Mouse (Mus musculus): ENCODE results near the gene Ski. TPM values are rescaled to one million over a fixed set of nuclear protein-coding genes. Genes with fewer than 3 reads are reported as not detected.

The Ski gene
- polyA plus RNA-seq, 1 experiment from 2014 or later = 24.4 TPM

GRCm38 (mm10) chr4:155225918-155226317 lies 3.5 kb upstream of the Ski start:
- no peak overlapping the region for H3K4me3 ChIP-seq (ENCODE audit: low read depth, low read length)
- DNase-seq (ENCODE audit: low spot score) = no peak
- ATAC-seq (replicated peaks; ENCODE audit: low FRiP score, low TSS enrichment, low read depth) = no peak
- WGBS = 80% methylated on average over 5 of the region's 5 CpGs
- no peak overlapping the region for H3K27ac ChIP-seq (ENCODE audit: low read depth)
- no peaks in the 10 kb centered on the region for H3K9me3 ChIP-seq (ENCODE audit: control insufficient read depth, low read length)
- peaks cover 7% of the 10 kb centered on the region for H3K4me1 ChIP-seq (replicated peaks; ENCODE audit: control insufficient read depth, insufficient read depth, low read length)
- H3K9ac ChIP-seq (ENCODE audit: low read length) = no peak overlapping the region
- H3K27me3 ChIP-seq (replicated peaks; ENCODE audit: control insufficient read depth, insufficient read depth, low read length) = no peaks in the 10 kb centered on the region
- no peak overlapping the region for H3K4me2 ChIP-seq (ENCODE audit: low read length)
- H3K36me3 ChIP-seq (ENCODE audit: control insufficient read depth, insufficient read depth, low read length) = no peaks in the 10 kb centered on the region

- no peak for DNase-seq (ENCODE audit: low spot score)
- Histone ChIP-seq H3K4me2 (ENCODE audit: low read length) (peak overlapping the region; percentile 46), H3K9me3 (ENCODE audit: control insufficient read depth, low read length) (no peaks in the 10 kb centered on the region), H3K9ac (ENCODE audit: low read length) (peak overlapping the region; percentile 74), H3K27ac (ENCODE audit: low read depth) (peak overlapping the region; percentile 93), H3K4me1 (replicated peaks; ENCODE audit: control insufficient read depth, insufficient read depth, low read length) (peaks cover 22% of the 10 kb centered on the region), H3K27me3 (replicated peaks; ENCODE audit: control insufficient read depth, insufficient read depth, low read length) (no peaks in the 10 kb centered on the region), H3K4me3 (ENCODE audit: low read depth, low read length) (peak overlapping the region; percentile 88), H3K36me3 (ENCODE audit: control insufficient read depth, insufficient read depth, low read length) (no peaks in the 10 kb centered on the region)
- no peak for ATAC-seq (replicated peaks; ENCODE audit: low FRiP score, low TSS enrichment, low read depth)
- 33% methylated on average over 20 of the region's 20 CpGs for WGBS
Observed at GRCm38 (mm10) chr4:155223594-155224528, 1.5 kb upstream of the Ski start.

GRCm38 (mm10) chr4:155222841-155223593 lies 625 bp upstream of the Ski start:
- H3K27ac ChIP-seq (ENCODE audit: low read depth) = peak overlapping the region; percentile 93
- WGBS = under 1% methylated on average over 77 of the region's 116 CpGs
- peaks cover 31% of the 10 kb centered on the region for H3K4me1 ChIP-seq (replicated peaks; ENCODE audit: control insufficient read depth, insufficient read depth, low read length)
- peak; percentile 100 for DNase-seq (ENCODE audit: low spot score)
- ATAC-seq (replicated peaks; ENCODE audit: low FRiP score, low TSS enrichment, low read depth) = peak; percentile 99
- peak overlapping the region; percentile 99 for H3K4me2 ChIP-seq (ENCODE audit: low read length)
- H3K9ac ChIP-seq (ENCODE audit: low read length) = peak overlapping the region; percentile 84
- peak overlapping the region; percentile 88 for H3K4me3 ChIP-seq (ENCODE audit: low read depth, low read length)
- H3K36me3 ChIP-seq (ENCODE audit: control insufficient read depth, insufficient read depth, low read length) = no peaks in the 10 kb centered on the region
- no peaks in the 10 kb centered on the region for H3K27me3 ChIP-seq (replicated peaks; ENCODE audit: control insufficient read depth, insufficient read depth, low read length)
- no peaks in the 10 kb centered on the region for H3K9me3 ChIP-seq (ENCODE audit: control insufficient read depth, low read length)

GRCm38 (mm10) chr4:155221599-155222551 lies 517 bp downstream of the Ski start:
- peak; percentile 81 for DNase-seq (ENCODE audit: low spot score)
- H3K4me1 ChIP-seq (replicated peaks; ENCODE audit: control insufficient read depth, insufficient read depth, low read length) = peaks cover 42% of the 10 kb centered on the region

GRCm38 (mm10) chr4:155221106-155221505 lies 1.3 kb downstream of the Ski start:
- no peak for DNase-seq (ENCODE audit: low spot score)
- H3K27me3 ChIP-seq (replicated peaks; ENCODE audit: control insufficient read depth, insufficient read depth, low read length) = no peaks in the 10 kb centered on the region

More at GRCm38 (mm10) chr4:155221599-155222551, 517 bp downstream of the Ski start:
- H3K4me3 ChIP-seq (ENCODE audit: low read depth, low read length) = peak overlapping the region; percentile 88
- peaks cover 2% of the 10 kb centered on the region; the same call in 1 of the 2 replicates for H3K36me3 ChIP-seq (ENCODE audit: control insufficient read depth, insufficient read depth, low read length)
- no peaks in the 10 kb centered on the region for H3K27me3 ChIP-seq (replicated peaks; ENCODE audit: control insufficient read depth, insufficient read depth, low read length)
- under 1% methylated on average over 78 of the region's 93 CpGs for WGBS
- peak overlapping the region; percentile 84 for H3K9ac ChIP-seq (ENCODE audit: low read length)
- ATAC-seq (replicated peaks; ENCODE audit: low FRiP score, low TSS enrichment, low read depth) = no peak
- H3K9me3 ChIP-seq (ENCODE audit: control insufficient read depth, low read length) = no peaks in the 10 kb centered on the region
- peak overlapping the region; percentile 99 for H3K4me2 ChIP-seq (ENCODE audit: low read length)
- H3K27ac ChIP-seq (ENCODE audit: low read depth) = peak overlapping the region; percentile 76

GRCm38 (mm10) chr4:155220213-155221100 lies 1.9 kb downstream of the Ski start:
- peaks cover 56% of the 10 kb centered on the region for H3K4me1 ChIP-seq (replicated peaks; ENCODE audit: control insufficient read depth, insufficient read depth, low read length)
- DNase-seq (ENCODE audit: low spot score) = no peak
- ATAC-seq (replicated peaks; ENCODE audit: low FRiP score, low TSS enrichment, low read depth) = no peak

More at GRCm38 (mm10) chr4:155221106-155221505, 1.3 kb downstream of the Ski start:
- H3K9me3 ChIP-seq (ENCODE audit: control insufficient read depth, low read length) = no peaks in the 10 kb centered on the region
- ATAC-seq (replicated peaks; ENCODE audit: low FRiP score, low TSS enrichment, low read depth) = no peak
- peaks cover 50% of the 10 kb centered on the region for H3K4me1 ChIP-seq (replicated peaks; ENCODE audit: control insufficient read depth, insufficient read depth, low read length)
- peak overlapping the region; percentile 88 for H3K4me3 ChIP-seq (ENCODE audit: low read depth, low read length)
- peak overlapping the region; percentile 99 for H3K4me2 ChIP-seq (ENCODE audit: low read length)
- WGBS = 2% methylated on average over 7 of the region's 7 CpGs
- H3K27ac ChIP-seq (ENCODE audit: low read depth) = peak overlapping the region; percentile 76
- peaks cover 5% of the 10 kb centered on the region; the same call in 1 of the 2 replicates for H3K36me3 ChIP-seq (ENCODE audit: control insufficient read depth, insufficient read depth, low read length)
- peak overlapping the region; percentile 84 for H3K9ac ChIP-seq (ENCODE audit: low read length)

More at GRCm38 (mm10) chr4:155220213-155221100, 1.9 kb downstream of the Ski start:
- peak overlapping the region; percentile 99 for H3K4me2 ChIP-seq (ENCODE audit: low read length)
- 5% methylated on average over 14 of the region's 14 CpGs for WGBS
- peak overlapping the region; percentile 88 for H3K4me3 ChIP-seq (ENCODE audit: low read depth, low read length)
- 0 out of 2 replicates have a peak overlapping the region, but pooled peaks have one; percentile 36 for H3K27ac ChIP-seq (ENCODE audit: low read depth)
- no peaks in the 10 kb centered on the region for H3K27me3 ChIP-seq (replicated peaks; ENCODE audit: control insufficient read depth, insufficient read depth, low read length)
- H3K9ac ChIP-seq (ENCODE audit: low read length) = peak overlapping the region; percentile 84
- H3K36me3 ChIP-seq (ENCODE audit: control insufficient read depth, insufficient read depth, low read length) = peaks cover 5% of the 10 kb centered on the region; the same call in 1 of the 2 replicates
- H3K9me3 ChIP-seq (ENCODE audit: control insufficient read depth, low read length) = no peaks in the 10 kb centered on the region

Measured in intestine, embryonic 14.5 days (tissue).